Mouse (Mus musculus) liver, postnatal 0 days (tissue): Measurements from ENCODE around the gene Aire. TPM values are rescaled to one million over a fixed set of nuclear protein-coding genes. Genes with fewer than 3 reads are reported as not detected.

ENCODE experiments used
- ATAC-seq: fragments of 200-750 bp; cut with Nextera tagmentation; 2 replicates; pipeline ENCODE4 v1.8.0; 2017; ENCODE audit warnings: mild to moderate bottlenecking, moderate library complexity
- DNase-seq: peaks from one replicate; pipeline ENCODE4 v3.0.0-alpha.2; 2016
- H3K27ac ChIP-seq: fragments of 300-500 bp; sonication (generic); 2 replicates; pipeline ENCODE4 v1.5.1; 2014; ENCODE audit warnings: antibody characterized with exemption, moderate library complexity, mild to moderate bottlenecking, low read depth
- H3K27me3 ChIP-seq: fragments of 300-500 bp; sonication (generic); 2 replicates; pipeline ENCODE4 v1.6.1; 2014; ENCODE audit warnings: low read length, control low read depth, mixed read lengths; ENCODE audit not compliant: insufficient read depth
- H3K36me3 ChIP-seq: fragments of 300-500 bp; sonication (generic); replicated peaks from 2 replicates; pipeline ENCODE4 v1.6.1; 2014; ENCODE audit warnings: mild to moderate bottlenecking, control low read depth, low read length, moderate library complexity, mixed read lengths; ENCODE audit not compliant: insufficient read depth
- H3K4me1 ChIP-seq: fragments of 300-500 bp; sonication (generic); 2 replicates; pipeline ENCODE4 v1.6.1; 2014; ENCODE audit warnings: antibody characterized with exemption, mild to moderate bottlenecking, control low read depth; ENCODE audit not compliant: insufficient read depth
- H3K4me2 ChIP-seq: fragments of 300-500 bp; sonication (generic); 2 replicates; pipeline ENCODE4 v1.6.1; 2014; ENCODE audit warnings: low read depth, mild to moderate bottlenecking, low read length, moderate library complexity, mixed read lengths
- H3K4me3 ChIP-seq: fragments of 300-500 bp; sonication (generic); 2 replicates; pipeline ENCODE4 v1.5.1; 2014; ENCODE audit warnings: low read depth, low read length
- H3K9ac ChIP-seq: fragments of 300-500 bp; sonication (generic); replicated peaks from 2 replicates; pipeline ENCODE4 v1.6.1; 2014; ENCODE audit warnings: mild to moderate bottlenecking, moderate library complexity
- H3K9me3 ChIP-seq: fragments of 300-500 bp; sonication (generic); 2 replicates; pipeline ENCODE4 v1.6.1; 2016; ENCODE audit warnings: mild to moderate bottlenecking, control low read depth, low read length, mixed read lengths
- CTCF ChIP-seq: sonication (generic); IDR thresholded peaks from 2 replicates; pipeline ENCODE4 v1.5.1; 2016; ENCODE audit warnings: antibody characterized with exemption, low read depth
- EP300 ChIP-seq: IDR thresholded peaks from 2 replicates; pipeline ENCODE4 v1.6.1; 2016; ENCODE audit warnings: antibody characterized with exemption, low read depth, mild to moderate bottlenecking
- whole genome bisulfite sequencing: fragments of 180-500 bp; shearing (Covaris S2); extraction: QIAGEN DNeasy Blood & Tissue Kit; methylation state at CpG from one replicate; pipeline ENCODE4 v1.1.7; 2014; ENCODE audit not compliant: insufficient replicate concordance; 5-methylcytosine and 5-hydroxymethylcytosine counted together
- polyA plus RNA-seq: library from polyadenylated mRNA; unstranded; fragments of >200 nt; fragmentation: Nextera tagmentation; extraction: Ambion mirVana; gene quantifications from 2 replicates; pipeline ENCODE4 v1.2.1, GENCODE M21; 2015

The Aire gene
- polyA plus RNA-seq, 1 experiment from 2014 or later: not detected

- no peak for DNase-seq
- Histone ChIP-seq H3K27me3 (0 out of 2 replicates have a peak, but pooled peaks cover 8% of the 10 kb centered on the region), H3K36me3 (no peaks in the 10 kb centered on the region), H3K9me3 (no peaks in the 10 kb centered on the region), H3K27ac (no peak overlapping the region), H3K9ac (no peak overlapping the region), H3K4me1 (peaks cover 7% of the 10 kb centered on the region), H3K4me2 (peak overlapping the region; percentile 54), H3K4me3 (no peak overlapping the region)
- WGBS: 62% methylated on average over 14 of the region's 14 CpGs
- ATAC-seq: 0 out of 2 replicates have a peak, but pooled peaks have one; percentile 2
- TF ChIP-seq EP300 (no peak), CTCF (no peak)
Observed at GRCm38 (mm10) chr10:78042697-78043405, 559 bp downstream of the Aire start.

- Histone ChIP-seq H3K4me3 (no peak overlapping the region), H3K27ac (no peak overlapping the region), H3K36me3 (no peaks in the 10 kb centered on the region), H3K9ac (no peak overlapping the region), H3K4me1 (peaks cover 7% of the 10 kb centered on the region), H3K4me2 (no peak overlapping the region), H3K27me3 (0 out of 2 replicates have a peak, but pooled peaks cover 8% of the 10 kb centered on the region), H3K9me3 (no peaks in the 10 kb centered on the region)
- TF ChIP-seq CTCF: no peak
- no peak for TF ChIP-seq EP300
- WGBS: 60% methylated on average over 7 of the region's 7 CpGs
- no peak for DNase-seq
- ATAC-seq: no peak
Observed at GRCm38 (mm10) chr10:78042096-78042495, 1.3 kb downstream of the Aire start.

- Histone ChIP-seq H3K4me3 (no peak within 1 kb of the TSS), H3K4me2 (no peak within 1 kb of the TSS), H3K9me3 (no peaks in the 10 kb centered on the region), H3K4me1 (peaks cover 7% of the 10 kb centered on the region), H3K27me3 (0 out of 2 replicates have a peak, but pooled peaks cover 8% of the 10 kb centered on the region), H3K36me3 (no peaks in the 10 kb centered on the region), H3K27ac (no peak within 1 kb of the TSS), H3K9ac (no peak within 1 kb of the TSS)
- TF ChIP-seq EP300: no peak
- no peak for TF ChIP-seq CTCF
- WGBS: 76% methylated on average over 5 of the region's 5 CpGs
- no peak for ATAC-seq
- no peak for DNase-seq
Observed at GRCm38 (mm10) chr10:78041647-78042046, 1.8 kb downstream of the Aire start, which contains the start of gene Dnmt3l. Gene Dnmt3l, plus strand, starts transcription at chr10:78041947.

- no peak overlapping the region for H3K4me3 ChIP-seq
- H3K36me3 ChIP-seq: no peaks in the 10 kb centered on the region
- H3K9me3 ChIP-seq: no peaks in the 10 kb centered on the region
- H3K27me3 ChIP-seq: no peaks in the 10 kb centered on the region
- H3K9ac ChIP-seq: no peak overlapping the region
- ATAC-seq (no peak), DNase-seq (no peak)
- no peak overlapping the region for H3K4me2 ChIP-seq
- WGBS: 60% methylated on average over 4 of the region's 4 CpGs
- no peak for TF ChIP-seq CTCF
- TF ChIP-seq EP300: no peak
- H3K4me1 ChIP-seq: no peaks in the 10 kb centered on the region
- H3K27ac ChIP-seq: no peak overlapping the region
Observed at GRCm38 (mm10) chr10:78037139-78037538, 6.3 kb downstream of the Aire start.

DNA sequence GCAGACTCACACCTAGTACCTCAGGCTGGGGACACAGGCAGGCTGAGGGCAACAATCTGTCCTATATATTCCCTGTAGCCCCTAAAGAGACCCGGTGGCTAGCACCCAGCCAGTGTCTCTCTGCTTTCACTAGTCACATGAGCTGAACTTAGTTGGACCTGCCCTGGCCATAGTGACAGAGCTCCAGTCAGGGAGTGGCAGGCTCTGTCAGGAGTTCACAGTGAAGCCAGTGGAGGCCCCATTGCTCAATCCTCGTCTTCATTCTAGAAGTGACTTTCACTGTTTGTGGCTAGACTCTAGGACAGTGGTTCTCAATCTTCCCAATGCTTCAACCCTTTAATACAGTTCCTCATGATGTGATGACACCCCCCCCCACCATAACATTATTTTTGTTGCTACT lies 11.4 kb downstream of the Aire start:
- Histone ChIP-seq H3K36me3 (no peaks in the 10 kb centered on the region), H3K27ac (no peak overlapping the region), H3K27me3 (no peaks in the 10 kb centered on the region), H3K4me1 (no peaks in the 10 kb centered on the region), H3K9ac (no peak overlapping the region), H3K4me3 (no peak overlapping the region), H3K9me3 (no peaks in the 10 kb centered on the region), H3K4me2 (no peak overlapping the region)
- 46% methylated on average over 2 of the region's 2 CpGs for WGBS
- DNase-seq (no peak), ATAC-seq (peak; percentile 29; the same call in 1 of the 2 replicates)
- TF ChIP-seq CTCF (no peak), EP300 (no peak)

GRCm38 (mm10) chr10:78029080-78029479 lies 14.3 kb downstream of the Aire start:
- no peak for TF ChIP-seq EP300
- DNase-seq (no peak), ATAC-seq (no peak)
- no peak overlapping the region for H3K9ac ChIP-seq
- H3K27me3 ChIP-seq: no peaks in the 10 kb centered on the region
- no peak overlapping the region for H3K4me3 ChIP-seq
- 79% methylated on average over 1 of the region's 1 CpGs for WGBS
- H3K4me2 ChIP-seq: no peak overlapping the region
- no peaks in the 10 kb centered on the region for H3K9me3 ChIP-seq
- no peaks in the 10 kb centered on the region for H3K4me1 ChIP-seq
- no peak overlapping the region for H3K27ac ChIP-seq
- H3K36me3 ChIP-seq: no peaks in the 10 kb centered on the region
